Mouse (Mus musculus) embryonic facial prominence, embryonic 14.5 days (tissue): ENCODE results near the gene Tinf2. TPM values are rescaled to one million over a fixed set of nuclear protein-coding genes. Genes with fewer than 3 reads are reported as not detected.

Experiments used
- ATAC-seq: fragments of 200-750 bp; cut with Nextera tagmentation; 2 replicates; pipeline ENCODE4 v1.8.0; 2017; ENCODE audit warnings: low read depth, moderate number of reproducible peaks, moderate TSS enrichment
- DNase-seq: peaks from one replicate; pipeline ENCODE4 v3.0.0-alpha.2; 2015; ENCODE audit warnings: low spot score
- H3K27ac ChIP-seq: fragments of 300-500 bp; sonication (generic); replicated peaks from 2 replicates; pipeline ENCODE4 v1.5.1; 2014; ENCODE audit warnings: low read depth, mild to moderate bottlenecking, low read length, moderate library complexity
- H3K27me3 ChIP-seq: fragments of 300-500 bp; sonication (generic); replicated peaks from 2 replicates; pipeline ENCODE4 v1.6.1; 2014; ENCODE audit warnings: low read length; ENCODE audit not compliant: control insufficient read depth, insufficient read depth
- H3K36me3 ChIP-seq: fragments of 300-500 bp; sonication (generic); 2 replicates; pipeline ENCODE4 v1.6.1; 2014; ENCODE audit warnings: low read length, mixed read lengths; ENCODE audit not compliant: control insufficient read depth, insufficient read depth
- H3K4me1 ChIP-seq: fragments of 300-500 bp; sonication (generic); 2 replicates; pipeline ENCODE4 v1.6.1; 2014; ENCODE audit warnings: antibody characterized with exemption, low read length; ENCODE audit not compliant: control insufficient read depth, insufficient read depth
- H3K4me2 ChIP-seq: fragments of 300-500 bp; sonication (generic); 2 replicates; pipeline ENCODE4 v1.6.1; 2014; ENCODE audit warnings: low read depth, mild to moderate bottlenecking, low read length, moderate library complexity, mixed read lengths
- H3K4me3 ChIP-seq: fragments of 300-500 bp; sonication (generic); 2 replicates; pipeline ENCODE4 v1.5.1; 2014; ENCODE audit warnings: low read depth, mild to moderate bottlenecking, low read length
- H3K9ac ChIP-seq: fragments of 300-500 bp; sonication (generic); 2 replicates; pipeline ENCODE4 v1.6.1; 2014; ENCODE audit warnings: low read depth, mild to moderate bottlenecking, low read length, moderate library complexity, mixed read lengths
- H3K9me3 ChIP-seq: fragments of 300-500 bp; sonication (generic); 2 replicates; pipeline ENCODE4 v1.6.1; 2016; ENCODE audit warnings: low read length; ENCODE audit not compliant: control insufficient read depth
- WGBS: fragments of 180-500 bp; shearing (Covaris S2); extraction: QIAGEN DNeasy Blood & Tissue Kit; methylation state at CpG from one replicate; pipeline ENCODE4 v1.1.7; 2014; 5-methylcytosine and 5-hydroxymethylcytosine counted together
- polyA plus RNA-seq: library from polyadenylated mRNA; unstranded; fragments of >200 nt; fragmentation: Nextera tagmentation; extraction: Ambion mirVana; gene quantifications from 2 replicates; pipeline ENCODE4 v1.2.1, GENCODE M21; 2014

Gene Tinf2
- polyA plus RNA-seq, 1 experiment from 2014 or later = 32.2 TPM

DNA sequence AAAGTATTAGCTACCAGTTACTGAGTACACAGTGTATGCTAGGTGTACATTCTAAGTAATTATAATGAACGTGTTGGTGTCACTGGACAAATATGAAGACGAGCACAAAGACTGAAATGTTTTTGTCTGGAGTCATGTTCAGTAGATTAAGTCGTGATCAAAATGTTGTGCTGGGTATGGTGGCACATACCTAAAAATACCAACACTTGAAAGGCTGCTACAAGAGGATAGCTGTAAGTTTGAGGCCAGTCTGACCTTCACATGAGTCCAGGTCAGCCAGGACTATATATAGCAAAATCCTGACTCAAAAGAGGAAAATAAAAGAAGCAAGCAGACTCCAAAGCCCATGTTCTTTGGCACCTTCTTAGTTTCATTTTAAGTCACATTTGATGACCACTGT, 24.7 kb downstream of the Tinf2 start:
- DNase-seq = no peak

DNA sequence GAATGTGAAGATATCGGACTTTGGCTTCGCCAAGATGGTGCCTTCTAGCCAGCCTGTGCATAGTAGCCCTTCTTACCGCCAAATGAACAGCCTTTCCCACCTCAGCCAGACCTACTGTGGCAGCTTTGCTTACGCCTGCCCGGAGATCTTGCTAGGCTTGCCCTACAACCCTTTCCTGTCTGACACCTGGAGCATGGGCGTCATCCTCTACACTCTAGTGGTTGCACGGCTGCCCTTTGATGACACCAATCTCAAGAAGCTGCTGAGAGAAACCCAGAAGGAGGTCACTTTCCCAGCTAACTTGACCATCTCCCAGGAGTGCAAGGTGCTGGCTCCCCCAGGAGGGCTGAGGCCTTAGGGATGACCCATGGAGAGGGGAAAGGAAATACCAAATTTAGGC, 30.1 kb downstream of the Tinf2 start:
- H3K4me1 ChIP-seq = no peaks in the 10 kb centered on the region
- H3K9me3 ChIP-seq = no peaks in the 10 kb centered on the region
- H3K27me3 ChIP-seq = no peaks in the 10 kb centered on the region
- DNase-seq (no peak), ATAC-seq (no peak)
- WGBS = 90% methylated on average over 7 of the region's 7 CpGs
- no peak overlapping the region for H3K9ac ChIP-seq
- peaks cover 2% of the 10 kb centered on the region; the same call in 1 of the 2 replicates for H3K36me3 ChIP-seq
- H3K4me3 ChIP-seq = no peak overlapping the region
- H3K4me2 ChIP-seq = no peak overlapping the region
- no peak overlapping the region for H3K27ac ChIP-seq

More for the DNA sequence above, 24.7 kb downstream of the Tinf2 start:
- Histone ChIP-seq H3K9me3 (no peaks in the 10 kb centered on the region), H3K27me3 (no peaks in the 10 kb centered on the region), H3K9ac (no peak overlapping the region), H3K4me3 (no peak overlapping the region), H3K36me3 (peaks cover 17% of the 10 kb centered on the region), H3K4me2 (no peak overlapping the region), H3K27ac (no peak overlapping the region), H3K4me1 (peaks cover 13% of the 10 kb centered on the region; the same call in 1 of the 2 replicates)
- ATAC-seq = no peak
- 85% methylated on average over 3 of the region's 3 CpGs for whole genome bisulfite sequencing

DNA sequence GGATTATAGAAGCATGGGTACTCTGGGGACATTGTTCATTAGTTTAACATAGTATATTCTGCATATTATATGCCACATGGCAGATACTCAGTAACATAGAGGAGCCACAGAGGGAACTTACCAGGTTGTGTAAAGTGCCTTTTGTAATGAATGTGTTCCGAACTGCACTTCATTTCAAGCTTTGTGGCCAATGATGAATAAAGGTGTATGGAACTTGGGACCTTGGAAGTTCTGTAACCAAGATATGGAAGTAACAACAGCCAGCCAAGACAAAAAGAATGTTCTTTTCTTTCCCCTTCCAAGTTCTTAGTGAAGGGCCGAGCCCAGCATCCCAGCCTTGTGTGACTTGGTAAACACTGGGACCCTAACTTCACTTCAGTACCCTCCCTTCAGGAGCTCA, 31.7 kb downstream of the Tinf2 start, which contains the start of gene Tssk4:
Gene Tssk4 (plus strand): TSS at position 301 of the 400 bp plus-strand sequence.
- H3K27ac ChIP-seq = no peak within 1 kb of the TSS
- no peak for ATAC-seq
- WGBS = 91% methylated on average over 2 of the region's 2 CpGs

DNA sequence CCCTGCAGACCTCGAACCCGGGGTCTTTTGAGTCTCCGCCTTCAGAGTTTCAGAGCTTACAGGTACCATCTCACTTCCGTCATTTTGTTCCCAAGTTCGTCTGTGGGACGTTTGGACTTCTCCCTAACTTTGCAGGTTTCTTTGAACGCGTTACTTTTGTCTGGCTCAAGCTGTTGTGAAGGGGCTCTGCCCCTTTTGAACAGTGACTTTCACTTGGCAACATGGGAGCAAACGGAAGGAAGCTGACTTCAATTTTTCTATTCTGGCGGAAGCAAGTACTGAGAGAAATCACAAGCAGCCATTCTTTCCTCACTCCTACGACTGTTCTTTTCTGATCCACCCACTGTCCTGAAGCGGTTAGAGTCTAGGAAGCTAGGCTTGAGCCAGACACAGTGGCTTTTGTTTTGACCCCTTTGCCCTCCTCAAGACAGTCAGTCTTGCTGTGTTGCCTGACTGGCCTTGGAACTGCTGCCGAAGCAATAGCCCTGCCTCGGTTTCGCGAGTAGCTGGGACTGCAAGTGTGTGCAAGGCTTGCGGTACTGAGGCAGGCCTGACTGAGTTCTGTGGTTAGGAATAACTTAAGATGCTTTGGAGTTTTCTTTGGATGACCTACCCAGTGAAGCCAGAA, 37.2 kb downstream of the Tinf2 start:
- Histone ChIP-seq H3K4me3 (peak overlapping the region; percentile 97), H3K27ac (peak overlapping the region; percentile 96), H3K27me3 (no peaks in the 10 kb centered on the region), H3K4me1 (peaks cover 19% of the 10 kb centered on the region), H3K9me3 (no peaks in the 10 kb centered on the region), H3K9ac (peak overlapping the region; percentile 95), H3K4me2 (peak overlapping the region; percentile 85), H3K36me3 (peaks cover 35% of the 10 kb centered on the region)
- ATAC-seq = no peak
- peak; percentile 10 for DNase-seq
- WGBS = 19% methylated on average over 17 of the region's 17 CpGs

More for the DNA sequence above, 31.7 kb downstream of the Tinf2 start, which contains the start of gene Tssk4:
- Histone ChIP-seq H3K4me2 (no peak within 1 kb of the TSS), H3K4me3 (no peak within 1 kb of the TSS), H3K36me3 (peaks cover 10% of the 10 kb centered on the region; the same call in 1 of the 2 replicates), H3K27me3 (no peaks in the 10 kb centered on the region), H3K9ac (no peak within 1 kb of the TSS), H3K4me1 (peaks cover 6% of the 10 kb centered on the region), H3K9me3 (no peaks in the 10 kb centered on the region)
- no peak for DNase-seq

DNA sequence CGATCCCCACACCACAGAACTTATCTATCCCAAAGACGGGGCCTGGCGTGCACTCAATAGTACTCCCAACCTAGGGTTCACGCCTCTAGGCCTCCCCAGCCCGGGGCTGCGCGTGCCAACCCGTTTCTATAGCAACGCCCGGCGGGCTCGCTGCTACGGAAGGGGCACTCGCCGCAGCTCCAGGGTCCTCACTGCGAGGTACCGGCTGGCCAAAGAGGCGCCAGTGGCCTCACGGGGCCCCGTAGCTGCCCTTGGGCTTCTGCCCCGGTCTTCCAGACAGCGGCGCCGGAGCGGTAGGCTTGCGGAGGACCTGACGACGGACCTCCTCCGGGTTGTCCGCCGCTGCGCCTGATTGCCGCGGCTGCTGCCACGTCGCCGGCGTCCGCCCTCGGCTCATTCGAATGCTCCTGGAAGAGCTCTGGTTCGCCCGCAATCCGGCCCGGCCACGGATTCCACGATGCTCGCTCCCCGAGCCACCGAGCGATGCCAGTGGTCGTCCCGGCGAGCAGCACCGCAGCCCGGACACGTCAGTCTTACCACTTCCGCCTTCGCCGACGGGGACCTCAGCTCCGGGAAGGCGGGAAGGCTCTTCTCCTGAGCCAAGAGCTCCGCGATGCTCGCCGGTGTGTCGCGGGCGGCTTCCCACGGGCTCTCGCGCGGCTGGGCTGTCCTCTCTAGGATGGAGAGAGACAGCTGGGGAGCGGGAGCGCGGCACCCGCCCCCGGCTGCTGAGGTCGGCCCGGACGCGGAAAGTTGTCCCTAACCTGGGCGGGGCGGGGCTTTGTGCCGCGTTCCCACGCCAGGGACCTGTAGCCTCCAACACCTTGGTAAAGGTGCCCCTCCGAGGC, 38.3 kb downstream of the Tinf2 start, which contains the start of gene Tm9sf1:
Gene Tm9sf1 (minus strand): TSS at position 747 of the 848 bp plus-strand sequence.
- under 1% methylated on average over 63 of the region's 89 CpGs for WGBS
- peak within 1 kb of the TSS; percentile 96 for H3K27ac ChIP-seq
- H3K4me3 ChIP-seq = peak within 1 kb of the TSS; percentile 97
- ATAC-seq (peak; percentile 92), DNase-seq (peak; percentile 92)
- H3K4me2 ChIP-seq = peak within 1 kb of the TSS; percentile 85
- peaks cover 19% of the 10 kb centered on the region for H3K4me1 ChIP-seq
- no peaks in the 10 kb centered on the region for H3K27me3 ChIP-seq
- no peaks in the 10 kb centered on the region for H3K9me3 ChIP-seq
- peak within 1 kb of the TSS; percentile 95 for H3K9ac ChIP-seq
- peaks cover 46% of the 10 kb centered on the region for H3K36me3 ChIP-seq

DNA sequence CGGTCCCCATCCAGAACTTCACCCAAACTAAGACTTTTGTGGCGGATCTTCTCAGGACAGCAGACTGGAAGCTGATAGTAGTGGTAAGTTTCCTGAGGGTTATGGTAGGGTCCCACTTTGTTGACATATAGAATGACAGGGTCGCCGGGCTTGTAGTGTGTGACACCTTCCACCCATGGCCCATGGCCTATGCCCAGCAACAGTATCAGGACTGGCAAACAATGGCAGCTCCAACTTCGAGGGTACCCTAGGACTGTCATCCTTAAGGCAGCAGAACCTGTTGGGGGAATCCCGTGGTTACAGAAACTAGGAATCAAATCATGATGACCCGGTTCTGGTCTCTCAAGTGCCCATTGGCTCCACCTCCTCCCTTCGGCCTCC, 39.0 kb downstream of the Tinf2 start:
- Histone ChIP-seq H3K27me3 (no peaks in the 10 kb centered on the region), H3K36me3 (peaks cover 52% of the 10 kb centered on the region), H3K4me3 (peak overlapping the region; percentile 97), H3K9ac (peak overlapping the region; percentile 95), H3K9me3 (no peaks in the 10 kb centered on the region), H3K4me2 (peak overlapping the region; percentile 85), H3K27ac (peak overlapping the region; percentile 96), H3K4me1 (peaks cover 19% of the 10 kb centered on the region)
- WGBS = 27% methylated on average over 6 of the region's 8 CpGs
- ATAC-seq = peak; percentile 14; the same call in 1 of the 2 replicates
- DNase-seq = no peak

DNA sequence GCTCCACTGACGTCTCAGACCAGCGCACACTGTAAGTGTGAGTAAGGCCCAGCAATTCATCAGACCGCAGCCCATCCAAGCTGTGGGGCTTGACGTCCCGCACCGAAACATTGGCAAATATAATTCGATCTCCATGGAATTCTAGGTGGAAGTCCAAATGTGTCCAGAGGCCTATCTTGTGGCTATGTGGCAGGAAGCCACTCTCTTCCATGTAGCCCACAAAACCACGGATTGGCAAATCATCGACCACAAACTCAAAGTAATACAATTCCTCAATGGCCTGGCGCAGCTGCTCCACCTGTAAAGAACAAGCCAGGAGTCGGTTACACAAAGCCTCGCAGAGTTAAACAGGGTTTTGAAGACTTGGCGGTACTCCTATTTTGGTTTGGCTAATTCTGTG, 40.3 kb downstream of the Tinf2 start:
- H3K4me1 ChIP-seq = peaks cover 19% of the 10 kb centered on the region
- ATAC-seq = no peak
- 93% methylated on average over 13 of the region's 13 CpGs for WGBS
- no peaks in the 10 kb centered on the region for H3K9me3 ChIP-seq
- H3K27ac ChIP-seq = no peak overlapping the region
- H3K27me3 ChIP-seq = no peaks in the 10 kb centered on the region
- peaks cover 61% of the 10 kb centered on the region for H3K36me3 ChIP-seq
- no peak overlapping the region for H3K4me2 ChIP-seq
- DNase-seq = no peak
- no peak overlapping the region for H3K4me3 ChIP-seq
- no peak overlapping the region for H3K9ac ChIP-seq

DNA sequence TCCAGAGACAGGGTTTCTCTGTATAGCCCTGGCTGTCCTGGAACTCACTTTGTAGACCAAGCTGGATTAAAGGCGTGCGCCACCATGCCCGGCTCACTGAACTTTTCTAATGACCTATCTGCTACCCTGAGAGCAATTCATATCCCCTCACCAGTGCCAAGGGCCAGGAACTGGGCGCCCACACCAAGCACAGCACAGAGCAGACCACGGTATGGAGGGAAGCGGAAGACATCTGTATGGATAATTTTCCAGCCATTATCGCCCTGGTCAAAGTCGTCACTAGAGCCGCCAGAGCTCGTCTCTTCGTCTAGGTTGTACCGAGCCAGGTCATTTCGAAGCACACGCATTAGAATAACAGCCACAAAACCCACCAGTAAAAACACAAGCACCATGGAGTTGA, 40.8 kb downstream of the Tinf2 start:
- Histone ChIP-seq H3K9ac (no peak overlapping the region), H3K9me3 (no peaks in the 10 kb centered on the region), H3K27me3 (no peaks in the 10 kb centered on the region), H3K27ac (no peak overlapping the region), H3K4me3 (no peak overlapping the region), H3K4me2 (no peak overlapping the region), H3K4me1 (peaks cover 19% of the 10 kb centered on the region), H3K36me3 (peaks cover 60% of the 10 kb centered on the region)
- DNase-seq = no peak
- ATAC-seq = no peak
- 95% methylated on average over 14 of the region's 14 CpGs for WGBS
